Mouse (Mus musculus): Measurements from ENCODE around the gene Lsp1. TPM values are rescaled to one million over a fixed set of nuclear protein-coding genes. Genes with fewer than 3 reads are reported as not detected.

Lsp1 gene
- polyA plus RNA-seq, 1 experiment, result 48.0 TPM

DNA sequence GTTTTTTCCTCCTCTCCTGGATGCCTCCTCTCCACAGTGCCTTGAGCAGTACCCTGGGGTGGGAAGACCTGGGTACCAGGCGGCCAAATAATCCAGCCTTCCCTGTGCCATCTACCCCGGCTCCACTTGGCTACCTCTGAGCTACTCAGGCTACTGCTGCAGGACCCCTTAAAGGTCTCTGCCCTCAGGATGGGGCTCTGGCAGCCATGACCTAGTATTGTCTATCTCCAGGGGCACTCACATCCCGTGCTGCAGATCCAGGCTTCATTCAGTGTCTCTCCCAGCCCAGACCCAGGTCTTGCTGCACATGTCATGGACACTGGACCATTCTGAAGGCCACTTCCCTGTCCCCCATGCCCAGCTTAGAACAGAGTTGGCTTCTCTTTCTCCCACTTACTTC is 19.3 kb downstream of the Lsp1 start:
- H3K4me1 ChIP-seq (ENCODE audit: control insufficient read depth, insufficient read depth, insufficient read length, low read length), result peaks cover 4% of the 10 kb centered on the region; the same call in 1 of the 2 replicates
- no peak for TF ChIP-seq POLR2A (IDR thresholded peaks at IDR 0.05; ENCODE audit: low read depth, low read length)
- TF ChIP-seq CTCF (IDR thresholded peaks at IDR 0.05; ENCODE audit: extremely low read depth, insufficient read length, insufficient replicate concordance, low read depth, low read length), result no peak
- no peak overlapping the region for H3K27ac ChIP-seq (ENCODE audit: insufficient read depth, low read depth, low read length)
- H3K4me3 ChIP-seq (ENCODE audit: low read depth, low read length), result no peak overlapping the region
- no peaks in the 10 kb centered on the region for H3K27me3 ChIP-seq (ENCODE audit: control insufficient read depth, insufficient read depth, low read length)
- no peaks in the 10 kb centered on the region; the same call in 1 of the 2 replicates for H3K36me3 ChIP-seq (ENCODE audit: control insufficient read depth, insufficient read depth, low read length)
- WGBS, result 82% methylated on average over 3 of the region's 3 CpGs

DNA sequence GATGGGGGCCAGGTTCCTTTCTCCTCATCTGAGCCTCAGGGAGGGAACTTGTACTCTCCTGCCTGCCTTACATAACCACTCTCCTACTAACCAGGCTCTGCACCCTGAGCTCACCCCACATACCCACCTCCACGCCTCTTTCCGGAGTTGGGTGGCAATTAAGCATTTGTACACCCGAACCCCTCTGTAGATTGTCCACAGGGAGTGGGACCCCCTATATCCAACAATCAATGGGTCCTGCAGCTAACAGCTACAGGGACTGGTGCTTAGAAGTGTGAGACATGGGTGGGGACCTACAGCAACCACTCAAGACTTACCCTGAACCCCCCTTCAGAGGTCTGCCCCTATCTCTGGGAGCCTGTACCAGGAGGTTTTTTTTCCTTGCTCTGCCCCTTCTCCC is 20.1 kb downstream of the Lsp1 start:
- H3K4me1 ChIP-seq (ENCODE audit: control insufficient read depth, insufficient read depth, insufficient read length, low read length), result peaks cover 4% of the 10 kb centered on the region; the same call in 1 of the 2 replicates
- no peaks in the 10 kb centered on the region; the same call in 1 of the 2 replicates for H3K36me3 ChIP-seq (ENCODE audit: control insufficient read depth, insufficient read depth, low read length)
- H3K27me3 ChIP-seq (ENCODE audit: control insufficient read depth, insufficient read depth, low read length), result no peaks in the 10 kb centered on the region
- 77% methylated on average over 3 of the region's 3 CpGs for WGBS
- H3K4me3 ChIP-seq (ENCODE audit: low read depth, low read length), result no peak overlapping the region
- TF ChIP-seq POLR2A (IDR thresholded peaks at IDR 0.05; ENCODE audit: low read depth, low read length) (no peak), CTCF (IDR thresholded peaks at IDR 0.05; ENCODE audit: extremely low read depth, insufficient read length, insufficient replicate concordance, low read depth, low read length) (no peak)
- peak overlapping the region; percentile 39; the same call in 1 of the 2 replicates for H3K27ac ChIP-seq (ENCODE audit: insufficient read depth, low read depth, low read length)

DNA sequence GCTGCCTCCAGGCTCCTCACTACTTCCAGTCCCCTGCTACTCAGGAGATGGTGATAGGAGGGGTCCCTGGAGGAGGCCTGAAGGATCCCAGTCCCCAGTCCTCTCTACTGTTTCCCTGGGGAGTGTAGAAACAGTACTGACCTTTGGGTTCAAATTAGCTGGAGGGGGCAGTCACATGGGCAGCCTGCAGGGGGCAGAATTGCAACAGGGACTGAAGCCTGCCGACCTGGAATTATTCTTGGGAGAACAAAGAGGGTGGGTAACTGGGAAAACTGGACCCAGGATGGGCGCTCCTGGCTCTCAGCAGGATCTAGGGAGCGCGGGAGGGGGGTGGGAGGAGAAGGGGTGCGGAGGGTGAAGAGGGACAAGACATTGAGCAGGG is 20.6 kb downstream of the Lsp1 start:
- Histone ChIP-seq H3K4me1 (ENCODE audit: control insufficient read depth, insufficient read depth, insufficient read length, low read length) (peaks cover 4% of the 10 kb centered on the region; the same call in 1 of the 2 replicates), H3K27me3 (ENCODE audit: control insufficient read depth, insufficient read depth, low read length) (no peaks in the 10 kb centered on the region), H3K36me3 (ENCODE audit: control insufficient read depth, insufficient read depth, low read length) (no peaks in the 10 kb centered on the region; the same call in 1 of the 2 replicates), H3K27ac (ENCODE audit: insufficient read depth, low read depth, low read length) (peak overlapping the region; percentile 39; the same call in 1 of the 2 replicates), H3K4me3 (ENCODE audit: low read depth, low read length) (no peak overlapping the region)
- 16% methylated on average over 5 of the region's 5 CpGs for WGBS
- TF ChIP-seq CTCF (IDR thresholded peaks at IDR 0.05; ENCODE audit: extremely low read depth, insufficient read length, insufficient replicate concordance, low read depth, low read length), result peak; percentile 59; the same call in 1 of the 2 replicates
- TF ChIP-seq POLR2A (IDR thresholded peaks at IDR 0.05; ENCODE audit: low read depth, low read length), result no peak

DNA sequence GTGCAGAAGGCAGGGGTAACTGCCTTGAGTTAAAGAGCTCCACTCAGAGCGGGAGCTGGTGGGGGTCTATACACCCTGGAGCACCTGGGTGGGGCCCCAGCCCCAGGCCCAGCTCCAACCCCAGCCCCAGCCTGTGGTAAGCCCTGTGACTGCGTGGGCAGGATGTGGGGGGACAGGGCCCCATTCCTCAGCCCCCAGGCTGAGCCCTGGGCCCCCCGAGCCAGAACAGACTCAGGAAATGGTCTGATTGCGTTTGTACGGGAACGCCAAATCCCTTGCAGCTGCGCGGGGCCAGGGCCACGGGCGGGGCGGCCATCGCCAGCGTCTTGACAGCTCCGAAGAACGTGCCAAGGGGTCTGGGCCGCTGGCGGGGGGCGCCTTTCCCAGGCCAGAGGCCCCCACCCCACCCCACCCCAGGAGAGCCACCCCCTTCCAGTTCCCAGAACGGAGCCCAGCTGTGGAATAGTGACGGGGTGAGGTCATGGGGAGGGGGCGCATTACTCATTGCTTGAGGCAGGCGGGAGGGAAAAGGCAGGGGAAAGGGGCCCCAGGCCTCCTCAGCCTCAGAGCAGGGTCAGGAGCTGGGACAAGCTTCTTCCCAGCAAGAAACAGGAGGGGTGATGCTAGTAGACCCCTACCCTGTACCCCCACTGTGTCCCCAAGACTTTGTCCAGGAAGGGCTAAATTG is 21.1 kb downstream of the Lsp1 start:
- H3K4me3 ChIP-seq (ENCODE audit: low read depth, low read length), result peak overlapping the region; percentile 4; the same call in 1 of the 2 replicates
- peaks cover 4% of the 10 kb centered on the region; the same call in 1 of the 2 replicates for H3K4me1 ChIP-seq (ENCODE audit: control insufficient read depth, insufficient read depth, insufficient read length, low read length)
- TF ChIP-seq POLR2A (IDR thresholded peaks at IDR 0.05; ENCODE audit: low read depth, low read length) (no peak), CTCF (IDR thresholded peaks at IDR 0.05; ENCODE audit: extremely low read depth, insufficient read length, insufficient replicate concordance, low read depth, low read length) (no peak)
- H3K36me3 ChIP-seq (ENCODE audit: control insufficient read depth, insufficient read depth, low read length), result no peaks in the 10 kb centered on the region; the same call in 1 of the 2 replicates
- H3K27me3 ChIP-seq (ENCODE audit: control insufficient read depth, insufficient read depth, low read length), result no peaks in the 10 kb centered on the region
- H3K27ac ChIP-seq (ENCODE audit: insufficient read depth, low read depth, low read length), result peak overlapping the region; percentile 62
- WGBS, result 11% methylated on average over 21 of the region's 22 CpGs

DNA sequence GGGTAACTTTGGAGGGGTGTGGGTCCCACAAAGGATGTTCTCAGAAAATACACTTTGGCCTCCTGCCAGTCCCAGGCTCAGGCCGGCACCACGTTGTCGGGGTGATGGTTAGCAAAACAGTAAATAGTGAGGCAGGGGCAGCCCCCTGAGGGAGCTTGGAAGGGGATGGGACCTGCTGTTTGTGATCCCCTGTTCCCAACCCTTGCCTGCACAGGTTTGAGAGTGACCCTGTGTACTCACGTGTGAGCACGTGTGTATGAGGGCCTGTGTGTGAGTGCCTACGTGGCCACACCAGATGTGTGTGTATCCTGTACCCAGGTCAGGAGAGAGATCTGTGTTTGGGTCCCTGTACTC is 21.6 kb downstream of the Lsp1 start:
- TF ChIP-seq POLR2A (IDR thresholded peaks at IDR 0.05; ENCODE audit: low read depth, low read length), result no peak
- TF ChIP-seq CTCF (IDR thresholded peaks at IDR 0.05; ENCODE audit: extremely low read depth, insufficient read length, insufficient replicate concordance, low read depth, low read length), result no peak
- H3K36me3 ChIP-seq (ENCODE audit: control insufficient read depth, insufficient read depth, low read length), result no peaks in the 10 kb centered on the region; the same call in 1 of the 2 replicates
- 43% methylated on average over 6 of the region's 6 CpGs for WGBS
- H3K27ac ChIP-seq (ENCODE audit: insufficient read depth, low read depth, low read length), result peak overlapping the region; percentile 62
- H3K4me1 ChIP-seq (ENCODE audit: control insufficient read depth, insufficient read depth, insufficient read length, low read length), result peaks cover 4% of the 10 kb centered on the region; the same call in 1 of the 2 replicates
- no peaks in the 10 kb centered on the region for H3K27me3 ChIP-seq (ENCODE audit: control insufficient read depth, insufficient read depth, low read length)
- no peak overlapping the region for H3K4me3 ChIP-seq (ENCODE audit: low read depth, low read length)

DNA sequence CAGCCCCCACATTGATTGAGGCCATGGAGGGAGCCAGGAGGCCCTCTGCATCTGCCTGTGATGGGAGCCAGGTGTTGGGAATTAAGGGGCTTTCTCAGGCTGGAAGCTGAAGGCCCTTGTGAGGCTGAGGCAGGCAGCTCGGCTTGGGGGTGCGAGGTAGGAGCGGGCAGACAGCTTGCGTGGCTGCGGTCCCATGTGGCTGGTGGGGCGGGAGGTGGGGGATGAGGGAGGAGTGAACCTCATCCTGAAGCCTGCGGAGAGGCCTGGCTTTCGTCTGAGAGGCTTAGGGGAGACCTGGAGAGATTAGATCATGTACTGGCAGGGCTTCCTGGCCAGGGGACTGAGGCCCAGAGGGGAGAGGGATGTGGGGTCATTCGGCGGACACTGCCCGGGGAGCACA is 22.5 kb downstream of the Lsp1 start:
- Histone ChIP-seq H3K27ac (ENCODE audit: insufficient read depth, low read depth, low read length) (0 out of 2 replicates have a peak overlapping the region, but pooled peaks have one; percentile 24), H3K4me3 (ENCODE audit: low read depth, low read length) (no peak overlapping the region), H3K27me3 (ENCODE audit: control insufficient read depth, insufficient read depth, low read length) (0 out of 2 replicates have a peak, but pooled peaks cover 3% of the 10 kb centered on the region), H3K36me3 (ENCODE audit: control insufficient read depth, insufficient read depth, low read length) (no peaks in the 10 kb centered on the region; the same call in 1 of the 2 replicates), H3K4me1 (ENCODE audit: control insufficient read depth, insufficient read depth, insufficient read length, low read length) (peaks cover 4% of the 10 kb centered on the region; the same call in 1 of the 2 replicates)
- TF ChIP-seq POLR2A (IDR thresholded peaks at IDR 0.05; ENCODE audit: low read depth, low read length), result no peak
- no peak for TF ChIP-seq CTCF (IDR thresholded peaks at IDR 0.05; ENCODE audit: extremely low read depth, insufficient read length, insufficient replicate concordance, low read depth, low read length)
- 76% methylated on average over 11 of the region's 11 CpGs for WGBS

DNA sequence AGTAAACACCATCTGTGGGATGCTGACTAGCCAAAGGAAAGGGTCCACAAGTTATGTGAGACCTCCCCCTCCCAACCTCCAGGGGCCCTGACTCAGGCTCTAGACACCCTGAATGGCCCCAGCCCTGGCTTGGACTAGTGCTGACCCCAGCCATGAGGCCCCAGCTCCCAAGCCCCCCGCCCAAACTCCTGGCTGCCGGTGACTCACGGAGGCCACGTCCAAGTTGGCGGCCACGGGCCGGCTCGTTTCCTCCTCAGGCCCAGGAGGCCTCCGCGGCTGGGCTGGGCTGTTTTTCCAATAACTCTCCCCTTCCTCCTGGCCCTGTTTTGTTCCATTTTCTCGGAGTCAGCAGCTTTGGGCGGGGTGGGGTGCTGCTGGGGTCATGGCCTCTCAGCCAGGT is 24.2 kb downstream of the Lsp1 start:
- TF ChIP-seq POLR2A (IDR thresholded peaks at IDR 0.05; ENCODE audit: low read depth, low read length) (no peak), CTCF (IDR thresholded peaks at IDR 0.05; ENCODE audit: extremely low read depth, insufficient read length, insufficient replicate concordance, low read depth, low read length) (no peak)
- H3K27me3 ChIP-seq (ENCODE audit: control insufficient read depth, insufficient read depth, low read length), result 0 out of 2 replicates have a peak, but pooled peaks cover 3% of the 10 kb centered on the region
- WGBS, result 38% methylated on average over 12 of the region's 12 CpGs
- H3K4me1 ChIP-seq (ENCODE audit: control insufficient read depth, insufficient read depth, insufficient read length, low read length), result peaks cover 4% of the 10 kb centered on the region; the same call in 1 of the 2 replicates
- no peak overlapping the region for H3K4me3 ChIP-seq (ENCODE audit: low read depth, low read length)
- no peak overlapping the region for H3K27ac ChIP-seq (ENCODE audit: insufficient read depth, low read depth, low read length)
- H3K36me3 ChIP-seq (ENCODE audit: control insufficient read depth, insufficient read depth, low read length), result peaks cover 5% of the 10 kb centered on the region; the same call in 1 of the 2 replicates

Measured in small intestine, adult 2 months (tissue).